26 mouse cellular contexts compared by ENCODE assay signal in genomic region chr9:71906522-71906921, GRCm38 (mm10).
"Had no signal": no experiment of that assay in that cellular context is flagged by ENCODE, and none has a peak within 500 bp of the region (broad histone marks: within the 10 kb centered on the region; RNA-seq: fewer than 3 reads in every experiment).

No protein-coding gene starts in this region.

- H3K27me3 ChIP-seq: embryonic facial prominence, embryonic 12.5 days; embryonic facial prominence, embryonic 13.5 days; embryonic facial prominence, embryonic 15.5 days; forebrain, embryonic 13.5 days; forebrain, embryonic 15.5 days had no signal

- H3K9ac ChIP-seq: embryonic facial prominence, embryonic 12.5 days; embryonic facial prominence, embryonic 13.5 days; embryonic facial prominence, embryonic 15.5 days; forebrain, embryonic 13.5 days; forebrain, embryonic 15.5 days; forebrain, postnatal 0 days had no signal

- H3K9me3 ChIP-seq: embryonic facial prominence, embryonic 10.5 days; embryonic facial prominence, embryonic 12.5 days; embryonic facial prominence, embryonic 13.5 days; embryonic facial prominence, embryonic 15.5 days; forebrain, embryonic 13.5 days; forebrain, embryonic 15.5 days; heart, embryonic 10.5 days had no signal

- H3K4me3 ChIP-seq: embryonic facial prominence, embryonic 10.5 days; embryonic facial prominence, embryonic 12.5 days; embryonic facial prominence, embryonic 13.5 days; embryonic facial prominence, embryonic 15.5 days; erythroblast, embryonic 14.5 days; forebrain, embryonic 10.5 days; forebrain, embryonic 13.5 days; forebrain, embryonic 15.5 days; gastrocnemius, adult 2 months; heart, adult 2 months; heart, embryonic 10.5 days had no signal

- ATAC-seq: forebrain, embryonic 13.5 days; forebrain, embryonic 15.5 days; forebrain, embryonic 16.5 days; forebrain, postnatal 0 days had no signal

- H3K4me2 ChIP-seq: embryonic facial prominence, embryonic 12.5 days; embryonic facial prominence, embryonic 13.5 days; embryonic facial prominence, embryonic 15.5 days; forebrain, embryonic 13.5 days; forebrain, embryonic 15.5 days; heart, embryonic 11.5 days had no signal

- DNase-seq: cerebellum, adult 9-10 months; cerebellum, adult 9-11 months; cerebellum, postnatal 10 days; cerebellum, postnatal 14 days; cerebellum, postnatal 25 days; cerebellum, postnatal 36 days; embryo, embryonic 11 days; forebrain, postnatal 0 days; gastrocnemius, adult 2 months; gastrocnemius, postnatal 10 days; gastrocnemius, postnatal 14 days; gastrocnemius, postnatal 25 days; gastrocnemius, postnatal 36 days; heart, adult 11 months; heart, adult 2 months had no signal

- H3K27ac ChIP-seq: embryonic facial prominence, embryonic 10.5 days; embryonic facial prominence, embryonic 12.5 days; embryonic facial prominence, embryonic 13.5 days; embryonic facial prominence, embryonic 15.5 days; forebrain, embryonic 10.5 days; forebrain, embryonic 13.5 days; forebrain, embryonic 15.5 days; gastrocnemius, adult 2 months; heart, adult 2 months; heart, embryonic 10.5 days had no signal

- H3K4me1 ChIP-seq: embryonic facial prominence, embryonic 10.5 days; embryonic facial prominence, embryonic 12.5 days; embryonic facial prominence, embryonic 13.5 days; embryonic facial prominence, embryonic 15.5 days; forebrain, embryonic 10.5 days; forebrain, embryonic 13.5 days; forebrain, embryonic 15.5 days; heart, embryonic 10.5 days had no signal
